Mouse (Mus musculus): Measurements from ENCODE around the gene 4930435E12Rik.

GRCm38 (mm10) chr16:38771145-38771544, 57.4 kb downstream of the 4930435E12Rik start:
- TF ChIP-seq CTCF (IDR thresholded peaks at IDR 0.05; ENCODE audit: extremely low read depth, insufficient read depth, insufficient read length, insufficient replicate concordance) (no peak), POLR2A (IDR thresholded peaks at IDR 0.05; ENCODE audit: low read depth, low read length) (no peak)
